Mouse (Mus musculus): Measurements from ENCODE around the gene P4htm. TPM values are rescaled to one million over a fixed set of nuclear protein-coding genes. Genes with fewer than 3 reads are reported as not detected.
"Not testable (repeated sequence)": the region's sequence is repeated elsewhere in the genome, so short reads cannot be mapped to it uniquely, and the experiment has no call there.

The P4htm gene
- polyA plus RNA-seq (2017; shearing (Covaris generic)) = 10 to 100 TPM in 1 of 2 experiments, 1 to 10 TPM in 1; 7.8 to 15.5 TPM

DNA sequence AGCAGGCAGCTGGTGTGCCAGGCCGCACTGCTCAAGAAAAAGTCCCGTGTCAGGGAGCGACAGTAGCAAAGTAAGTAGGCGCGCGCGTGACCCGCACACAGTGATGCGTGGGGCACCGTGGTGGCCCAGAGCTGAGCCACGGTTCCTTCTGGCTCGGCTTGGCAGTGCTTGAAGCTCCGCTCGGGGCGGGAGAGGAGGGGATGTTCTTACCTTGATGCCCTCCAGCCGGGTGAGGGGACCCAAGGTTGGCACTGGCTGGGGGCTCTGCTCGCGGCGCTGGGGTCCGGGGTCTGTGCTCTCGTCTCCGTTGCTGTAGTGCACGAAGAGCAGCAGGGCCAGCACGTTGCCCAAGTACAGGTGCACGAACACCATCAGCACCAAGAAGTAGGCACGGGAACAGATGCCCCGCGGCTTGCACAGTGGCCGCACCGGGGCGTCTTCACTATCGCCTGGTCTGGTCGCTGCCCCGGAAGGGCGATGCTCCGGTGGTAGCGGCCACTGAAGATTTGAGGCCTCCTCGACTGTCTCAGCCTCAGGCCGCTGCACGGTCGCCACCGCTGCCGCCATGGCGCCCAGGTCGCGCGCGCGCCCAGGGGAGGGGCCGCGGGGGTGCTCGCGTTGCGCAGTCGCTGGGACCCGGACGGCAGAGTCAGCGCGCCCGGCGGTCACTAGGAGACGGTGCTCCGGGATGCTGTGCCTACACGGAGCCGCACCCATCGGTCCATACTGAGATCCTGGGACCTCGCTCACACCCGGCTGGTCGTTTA lies at the start of gene P4htm:
Gene P4htm, minus strand, starts transcription at position 670 of the 767 bp plus-strand sequence.
- ATAC-seq = peak; percentile 91

DNA sequence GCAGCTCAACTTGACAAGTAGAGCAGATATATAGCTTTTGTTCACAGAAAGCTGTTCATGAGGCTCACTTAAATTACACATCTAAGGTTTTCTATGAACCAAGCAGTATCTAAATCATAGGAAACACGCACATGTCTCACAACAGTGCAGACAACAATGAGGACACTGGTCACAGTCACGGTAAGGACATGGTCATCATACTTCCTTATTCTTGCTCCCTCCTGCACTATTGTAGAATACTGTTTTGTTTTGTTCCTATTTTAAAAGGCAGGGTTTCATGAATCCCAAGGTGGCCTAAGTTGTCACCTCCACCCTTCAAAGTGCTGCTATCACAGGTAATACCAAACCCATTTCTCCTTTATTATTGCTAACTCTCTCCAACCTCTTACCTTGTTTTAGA lies 42.4 kb upstream of the P4htm start:
- no peak for ATAC-seq

DNA sequence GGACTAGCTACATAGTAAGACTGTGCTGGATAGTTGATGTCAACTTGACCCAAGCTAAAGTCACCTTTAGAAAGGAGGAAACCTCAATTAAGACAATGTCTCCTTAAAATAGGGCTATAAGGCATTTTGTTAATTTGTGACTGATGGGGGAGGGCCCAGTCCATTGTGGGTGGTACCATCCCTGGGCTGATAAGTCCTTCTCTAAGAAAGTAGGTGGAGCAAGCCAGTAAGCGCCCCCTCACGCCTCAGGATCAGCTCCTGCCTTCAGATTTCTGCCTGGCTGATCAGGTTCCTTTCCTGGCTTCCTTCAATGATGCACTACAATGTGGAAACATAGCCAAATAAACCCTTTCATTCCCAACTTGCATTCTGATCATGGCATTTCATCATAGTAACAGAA lies 37.9 kb upstream of the P4htm start:
- no peak for ATAC-seq

DNA sequence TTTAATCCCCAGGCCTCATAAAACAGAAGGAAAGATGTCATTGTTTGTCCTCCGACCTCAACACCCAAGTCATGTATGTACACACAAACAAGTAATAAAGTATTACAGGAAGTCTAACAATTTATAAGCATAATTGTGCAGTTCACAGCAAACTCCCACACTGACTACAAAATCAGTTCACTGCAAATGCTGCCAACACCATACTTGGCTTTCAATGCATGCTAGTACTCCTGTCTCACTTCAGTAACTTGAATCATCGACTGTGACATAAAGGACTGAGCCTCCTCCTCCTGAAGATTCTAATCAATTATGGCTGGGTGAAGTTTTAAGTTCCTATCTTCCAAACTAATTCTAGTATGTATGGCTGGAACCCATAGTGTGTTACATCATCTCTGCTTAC lies 36.4 kb upstream of the P4htm start:
- no peak for ATAC-seq

DNA sequence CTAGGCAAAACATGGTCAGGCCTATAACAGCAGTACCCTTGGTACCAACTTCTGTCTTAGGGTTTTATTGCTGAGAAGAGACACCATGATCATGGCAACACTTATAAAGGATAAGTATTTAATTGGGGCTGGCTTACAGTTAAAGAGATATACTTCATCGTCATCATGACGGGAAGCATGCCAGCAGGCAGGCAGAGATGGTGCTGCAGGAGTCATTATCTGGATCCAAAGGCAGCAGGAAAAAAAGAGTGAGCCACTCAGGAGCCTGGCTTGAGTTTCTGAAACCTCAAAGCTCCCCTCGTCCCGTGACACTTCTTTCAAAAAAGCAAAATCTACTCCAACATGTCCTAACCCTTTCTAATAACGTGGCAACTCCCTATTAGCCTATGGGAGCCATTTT lies 34.9 kb upstream of the P4htm start:
- ATAC-seq = no peak

DNA sequence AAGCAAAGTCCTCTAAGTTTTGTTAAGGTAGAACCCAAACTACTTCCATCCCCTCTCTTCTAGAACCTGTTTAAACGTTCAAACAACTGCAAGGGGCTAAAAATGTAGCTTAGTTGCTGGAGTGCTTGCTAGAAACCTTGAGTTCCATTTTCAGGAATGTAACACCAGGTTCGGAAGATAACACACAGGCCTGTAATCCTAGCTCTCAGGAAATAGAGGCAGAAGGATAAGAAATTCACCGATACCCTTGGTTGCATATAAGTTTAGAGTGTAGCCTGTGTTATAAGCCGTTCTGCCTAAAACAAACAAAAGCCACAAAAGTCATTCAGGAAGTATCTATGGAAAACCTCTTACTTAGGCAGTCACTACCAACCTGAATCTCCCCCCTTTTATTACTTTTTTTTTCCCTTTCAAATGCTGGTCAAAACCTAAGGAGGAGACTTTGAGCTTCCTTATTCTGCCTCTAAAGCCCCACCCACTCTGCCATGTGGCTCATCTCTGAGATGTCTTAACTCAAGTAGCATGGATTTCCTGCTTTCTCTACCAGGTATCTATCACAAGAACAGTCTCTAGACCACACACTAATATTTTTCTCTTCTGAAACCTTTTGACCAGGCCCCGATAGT lies 34.3 kb upstream of the P4htm start:
- ATAC-seq = no peak

DNA sequence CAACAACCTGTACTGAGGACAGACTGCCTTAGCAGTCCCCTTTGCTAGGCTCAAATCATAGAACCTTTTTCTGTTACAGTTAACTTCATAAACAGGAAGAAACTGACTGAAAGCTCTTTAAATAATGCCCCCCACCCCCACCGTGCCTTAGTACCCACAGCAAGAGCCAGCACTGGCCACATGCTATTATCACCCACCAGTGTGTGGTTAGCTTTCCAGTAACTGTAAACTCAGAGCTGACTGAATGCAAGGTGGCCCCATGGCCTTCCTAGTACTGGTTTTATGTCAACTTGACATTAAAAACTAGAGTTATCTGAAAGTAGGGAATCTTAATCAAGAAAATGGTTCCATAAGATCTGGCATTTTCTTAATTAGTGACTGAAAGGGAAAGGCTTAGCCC lies 33.2 kb upstream of the P4htm start:
- no peak for ATAC-seq

DNA sequence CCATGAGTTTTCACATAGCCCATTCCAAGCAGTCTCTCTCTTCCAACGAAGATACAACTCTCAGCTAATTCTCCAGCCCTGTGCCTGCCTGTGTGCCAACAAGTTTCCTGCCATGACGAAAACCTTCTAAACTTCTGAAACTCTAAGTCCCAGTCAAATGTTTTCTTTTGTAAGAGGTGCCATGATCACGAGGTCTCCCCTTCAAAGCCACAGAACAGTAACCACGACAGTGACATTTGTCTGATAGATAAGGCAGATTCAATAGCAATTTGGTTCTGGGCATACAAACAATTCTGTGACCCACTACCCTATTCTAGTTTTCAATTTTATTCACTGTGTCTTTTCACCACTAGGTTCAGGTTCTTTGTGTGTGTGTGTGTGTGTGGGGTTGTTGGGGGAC lies 30.7 kb upstream of the P4htm start:
- ATAC-seq = no peak

DNA sequence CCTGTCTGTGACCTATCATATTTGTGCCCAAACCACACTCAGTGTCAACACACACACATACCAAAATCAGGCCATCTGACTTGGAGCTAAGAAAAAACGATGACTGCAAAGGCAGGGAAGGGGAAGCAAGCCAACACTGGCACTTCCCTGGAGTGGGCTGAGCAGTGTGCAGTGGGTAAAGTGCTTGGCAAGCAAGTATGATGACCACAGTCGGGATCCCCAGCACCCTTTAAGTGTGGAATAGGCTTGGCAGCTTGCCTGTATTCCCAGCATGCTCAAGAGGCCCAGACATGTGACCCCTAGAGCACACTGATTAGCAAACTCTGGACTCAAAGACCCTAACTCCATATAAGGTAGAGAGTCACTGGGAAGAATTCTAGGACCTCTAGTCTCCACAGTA lies 29.0 kb upstream of the P4htm start:
- ATAC-seq = no peak

DNA sequence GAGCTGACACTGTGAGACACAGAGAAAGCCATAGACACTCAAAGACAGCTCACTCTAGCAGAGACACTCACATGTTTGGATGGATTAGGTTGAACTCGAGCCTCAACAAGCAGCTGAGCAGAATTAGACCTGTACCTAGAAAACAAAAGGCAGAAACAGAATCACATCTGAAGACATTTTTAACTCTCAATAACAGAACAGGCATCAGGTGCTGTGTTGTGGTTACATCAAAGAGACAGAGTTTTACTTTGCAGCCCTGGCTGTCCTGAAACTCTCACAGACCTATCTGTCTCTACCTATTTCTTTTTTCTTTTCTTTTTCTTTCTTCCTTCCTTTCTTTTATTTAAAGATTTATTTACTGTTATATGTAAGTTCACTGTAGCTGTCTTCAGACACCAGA lies 19.8 kb upstream of the P4htm start:
- ATAC-seq = no peak

DNA sequence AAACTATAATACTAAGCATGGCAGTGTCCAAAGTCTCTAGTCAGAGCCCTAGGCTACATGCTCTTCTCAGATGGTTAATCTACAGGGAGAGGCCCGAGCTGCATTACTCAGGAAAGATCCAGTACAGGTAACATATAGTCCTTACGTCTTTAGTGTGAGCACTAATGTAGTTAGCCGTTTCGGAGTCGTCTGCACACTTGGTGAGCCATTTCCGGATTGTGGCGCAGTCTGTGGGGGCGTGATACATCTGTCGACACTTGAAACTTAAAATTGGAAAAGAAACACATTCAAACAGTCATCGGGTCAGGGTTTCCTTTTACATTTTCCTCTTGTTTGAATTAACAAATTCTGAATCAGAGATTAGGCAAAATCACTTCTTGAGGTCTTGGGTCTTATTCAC lies 14.0 kb upstream of the P4htm start:
- no peak for ATAC-seq

DNA sequence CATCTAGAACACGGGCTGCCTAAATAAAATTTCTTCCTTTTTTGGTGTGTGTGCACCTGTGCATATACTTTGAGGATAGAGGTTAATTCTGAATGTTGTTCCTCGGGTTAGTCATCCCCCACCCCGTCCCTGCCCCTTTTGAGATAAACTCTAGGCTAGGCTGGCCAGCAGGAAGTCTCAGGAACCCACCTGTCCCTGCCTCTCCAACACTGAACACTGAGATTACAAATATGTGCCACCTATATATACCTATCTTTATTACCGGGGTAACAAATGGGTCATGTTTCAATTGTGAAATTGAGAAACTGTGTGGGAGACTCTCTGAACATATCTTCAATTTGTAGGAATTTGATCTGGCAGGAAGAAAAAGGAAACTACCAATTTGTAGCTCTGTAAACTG lies 11.4 kb upstream of the P4htm start:
- ATAC-seq = no peak

DNA sequence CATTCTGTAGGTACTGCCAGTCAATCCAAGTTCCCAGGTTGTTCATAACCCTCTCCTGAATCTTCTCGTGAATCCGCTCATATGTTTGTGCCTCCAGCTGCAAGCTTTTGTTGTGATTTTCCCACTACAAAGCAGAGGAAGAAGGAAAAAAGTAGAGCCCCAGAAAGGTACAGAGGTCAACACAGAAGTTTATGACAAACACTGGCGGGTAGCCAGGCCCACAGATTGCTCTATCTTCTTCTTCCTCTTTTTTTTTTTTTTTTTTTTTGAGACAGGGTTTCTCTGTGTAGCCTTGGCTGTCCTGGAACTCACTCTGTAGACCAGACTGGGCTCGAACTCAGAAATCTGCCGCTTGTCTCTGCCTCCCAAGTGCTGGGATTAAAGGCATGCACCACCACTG lies 10.5 kb upstream of the P4htm start:
- ATAC-seq = not testable (repeated sequence)

DNA sequence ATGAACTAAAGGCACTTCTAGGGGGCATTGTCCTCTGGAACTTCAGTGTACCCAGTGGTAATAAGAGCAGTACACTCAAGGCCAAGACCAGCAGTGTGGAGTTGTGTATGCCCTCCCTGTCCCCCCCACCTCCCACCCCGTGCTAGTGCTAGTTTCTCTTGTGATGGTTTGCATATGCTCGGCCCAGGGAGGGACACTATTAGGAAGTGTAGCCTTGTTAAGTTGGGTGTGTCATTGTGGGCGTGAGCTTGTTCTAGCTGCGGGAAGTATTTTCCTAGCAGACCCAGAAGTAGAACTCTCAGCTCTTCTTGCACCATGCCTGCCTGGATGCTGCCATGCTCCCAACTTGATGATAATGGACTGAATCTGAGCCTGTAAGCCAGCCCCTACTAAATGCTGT lies 4.5 kb upstream of the P4htm start:
- no peak for ATAC-seq

DNA sequence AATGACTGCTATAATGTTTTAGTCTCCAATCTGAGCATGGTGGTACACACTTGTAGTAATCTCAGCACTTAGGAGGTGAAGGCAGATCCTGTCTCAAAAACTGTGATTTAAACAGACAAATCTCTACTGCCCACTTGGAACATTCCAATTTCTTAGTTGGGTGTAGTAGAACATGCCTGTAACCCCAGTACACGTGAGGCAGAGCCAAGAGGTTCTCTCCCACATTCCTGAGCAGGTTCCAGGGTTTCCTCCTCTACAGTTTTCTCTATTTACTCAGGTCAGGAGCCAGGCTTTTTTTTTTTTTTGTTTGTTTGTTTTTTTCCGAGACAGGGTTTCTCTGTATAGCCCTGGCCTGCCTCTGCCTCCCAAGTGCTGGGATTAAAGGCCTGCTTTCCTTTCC lies 2.5 kb upstream of the P4htm start:
- ATAC-seq = no peak

DNA sequence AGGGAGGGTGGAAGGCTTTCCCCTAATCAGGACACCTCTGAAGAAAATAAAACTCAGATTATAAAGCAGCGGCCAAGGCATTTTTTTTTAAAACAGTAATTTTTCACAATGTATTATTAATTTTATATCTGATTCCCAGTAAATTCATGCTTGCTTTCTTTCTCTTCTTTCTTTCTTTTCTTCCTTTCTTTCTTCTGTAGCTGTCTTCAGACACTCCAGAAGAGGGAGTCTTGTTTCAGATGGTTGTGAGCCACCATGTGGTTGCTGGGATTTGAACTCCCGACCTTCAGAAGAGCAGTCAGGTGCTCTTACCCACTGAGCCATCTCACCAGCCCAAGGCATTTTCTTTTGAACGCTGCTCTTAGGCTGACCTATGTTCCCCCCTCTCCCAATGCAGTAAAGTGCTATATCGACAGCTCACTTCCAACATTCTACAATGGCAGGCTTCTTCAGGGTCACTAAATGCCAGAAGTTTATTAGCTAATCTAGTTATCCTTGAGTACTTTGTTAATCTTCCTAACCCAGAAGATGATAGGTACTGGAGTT lies 1.6 kb upstream of the P4htm start:
- ATAC-seq = no peak

DNA sequence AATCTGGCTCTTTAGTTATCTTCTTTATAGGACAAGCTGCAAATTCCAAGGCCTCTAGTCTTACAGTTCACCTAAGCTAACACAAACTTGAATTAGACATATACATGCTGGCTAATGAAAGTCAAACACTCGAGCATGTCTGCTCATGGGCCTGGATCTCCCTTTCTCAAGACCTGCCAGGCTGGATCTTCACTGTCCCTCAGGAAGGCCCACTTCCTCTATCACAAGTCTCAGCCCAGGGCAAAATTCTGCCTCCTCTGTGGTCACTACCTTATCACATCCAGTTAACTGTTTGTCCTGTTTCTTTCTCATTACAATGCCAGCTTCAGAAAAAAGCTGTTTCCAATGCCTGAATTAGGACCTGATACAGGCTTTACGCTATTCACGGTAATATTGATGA lies 3.1 kb downstream of the P4htm start:
- no peak for ATAC-seq

DNA sequence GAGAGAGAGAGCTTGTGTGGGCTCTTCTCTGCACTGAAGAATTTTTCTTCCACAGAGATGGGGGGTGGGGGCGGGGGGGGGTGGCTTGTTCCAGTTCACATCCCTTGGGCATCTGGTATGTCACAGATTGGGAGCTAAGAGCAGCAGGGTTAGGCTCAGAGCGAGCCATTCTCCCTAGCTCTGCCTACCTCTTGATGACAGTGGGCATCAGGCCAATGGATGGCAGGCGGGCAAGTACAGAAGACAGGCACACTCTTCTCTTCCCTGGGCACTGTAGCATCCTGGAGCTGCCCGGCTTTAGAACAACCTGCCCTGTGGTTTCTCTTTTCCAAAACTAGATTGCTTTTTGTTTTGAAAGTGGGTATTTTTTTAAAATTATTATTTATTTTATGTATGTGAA lies 6.0 kb downstream of the P4htm start:
- ATAC-seq = no peak

DNA sequence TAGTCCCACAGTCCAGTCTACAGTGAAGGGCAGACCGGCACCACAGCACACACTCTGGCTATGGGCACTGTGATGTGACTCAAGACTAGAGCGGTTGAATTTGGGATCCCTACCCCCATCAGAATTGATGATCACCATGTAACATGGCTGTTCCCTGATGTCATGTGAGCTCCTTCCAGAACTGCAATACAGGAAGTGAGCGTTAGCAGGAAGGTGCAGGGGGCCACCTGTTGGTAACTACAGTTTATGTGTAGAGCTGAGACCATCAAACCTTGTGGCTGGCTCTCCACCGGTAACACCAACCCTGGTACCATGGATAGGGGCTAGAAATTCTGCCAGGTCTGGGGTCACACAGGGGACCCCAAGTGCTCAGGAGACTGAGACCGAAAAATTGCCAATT lies 8.2 kb downstream of the P4htm start:
- ATAC-seq = peak; percentile 51

DNA sequence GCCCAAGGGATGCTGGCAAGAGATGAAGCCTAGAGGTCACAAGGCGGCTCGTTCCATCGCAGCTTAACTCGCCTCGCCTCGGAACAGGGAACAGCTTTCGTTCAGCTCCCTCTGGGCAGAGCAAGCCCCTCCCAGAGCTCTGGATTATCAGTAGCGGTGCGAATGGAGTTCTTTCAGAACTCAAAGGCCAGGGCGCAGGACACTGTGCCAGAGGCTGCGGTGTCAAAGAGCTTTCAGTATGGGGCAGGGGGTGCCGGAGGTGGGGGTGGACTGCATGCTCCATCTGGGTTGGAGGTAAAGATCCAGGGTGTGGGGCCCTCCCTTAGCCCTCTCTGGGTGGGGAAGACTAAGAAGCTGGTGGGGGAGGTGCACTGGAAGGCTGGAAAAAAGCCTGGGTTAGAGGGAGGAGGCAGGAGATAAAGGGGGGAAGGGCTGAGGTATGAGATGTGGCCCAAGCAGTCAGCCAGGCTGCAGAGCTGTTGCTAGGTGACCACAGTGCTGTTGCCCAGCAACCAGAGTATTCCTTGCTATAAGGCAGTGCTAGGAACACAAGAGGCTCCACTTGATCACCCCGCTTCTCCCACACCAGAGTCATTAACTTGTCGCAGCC lies 9.8 kb downstream of the P4htm start:
- no peak for ATAC-seq

DNA sequence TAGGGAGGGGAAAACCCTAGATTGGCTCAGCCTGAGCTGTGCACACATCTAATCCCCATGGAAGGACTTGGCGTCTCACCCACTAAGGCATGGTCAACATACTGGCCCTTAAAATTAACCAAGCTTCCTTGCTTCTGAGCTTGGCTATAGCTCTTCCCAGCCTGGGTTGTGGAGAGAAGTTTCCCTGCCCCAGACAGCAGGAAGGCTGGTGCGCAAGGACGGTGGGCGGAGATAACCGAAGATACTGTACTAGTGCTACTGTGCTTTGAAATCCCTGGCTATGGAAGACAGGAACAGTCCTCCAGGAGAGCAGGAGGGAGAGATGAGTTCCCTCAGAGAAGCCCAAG lies 18.1 kb downstream of the P4htm start:
- ATAC-seq = no peak

DNA sequence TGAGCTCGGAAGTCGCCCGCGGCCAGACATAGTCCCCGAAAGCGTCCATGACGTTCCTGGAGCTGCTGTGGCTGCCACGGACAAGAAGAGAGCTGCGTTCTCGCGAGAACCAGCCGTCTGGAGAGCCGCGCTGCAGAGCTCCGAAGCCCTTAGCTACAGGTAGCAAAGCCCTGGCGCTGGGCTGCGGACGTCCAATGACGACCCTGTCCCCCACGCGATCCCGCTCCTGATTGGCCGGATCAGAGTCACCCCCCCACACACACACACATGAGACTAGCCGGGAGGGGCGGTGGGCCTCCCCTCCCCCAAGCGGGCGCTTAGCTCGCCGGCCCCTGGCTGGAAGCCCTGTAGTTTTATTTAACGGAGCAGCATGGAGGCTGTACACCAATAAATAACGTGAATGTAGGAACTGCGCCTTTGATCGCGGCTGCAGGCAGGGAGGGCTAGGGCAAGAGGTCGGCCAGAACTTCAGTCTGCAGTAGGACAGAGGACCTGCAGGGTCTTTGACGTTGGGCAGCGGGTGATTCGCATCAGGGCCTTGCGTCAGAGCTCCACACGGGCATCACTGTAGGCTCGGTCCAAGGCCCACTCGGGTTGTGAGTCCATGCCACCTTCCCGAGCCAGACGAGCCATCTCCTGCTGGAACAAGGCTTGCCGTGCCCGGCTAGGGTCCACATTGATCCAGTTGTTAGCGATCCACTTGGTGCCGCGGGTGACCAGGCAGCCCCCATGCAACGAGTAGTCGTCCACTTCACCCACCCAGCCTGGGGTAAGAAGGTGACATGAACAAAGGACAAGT lies 18.7 kb downstream of the P4htm start, which contains the start of gene Wdr6:
Gene Wdr6, minus strand, starts transcription at position 195 of the 799 bp plus-strand sequence.
- peak; percentile 97 for ATAC-seq

DNA sequence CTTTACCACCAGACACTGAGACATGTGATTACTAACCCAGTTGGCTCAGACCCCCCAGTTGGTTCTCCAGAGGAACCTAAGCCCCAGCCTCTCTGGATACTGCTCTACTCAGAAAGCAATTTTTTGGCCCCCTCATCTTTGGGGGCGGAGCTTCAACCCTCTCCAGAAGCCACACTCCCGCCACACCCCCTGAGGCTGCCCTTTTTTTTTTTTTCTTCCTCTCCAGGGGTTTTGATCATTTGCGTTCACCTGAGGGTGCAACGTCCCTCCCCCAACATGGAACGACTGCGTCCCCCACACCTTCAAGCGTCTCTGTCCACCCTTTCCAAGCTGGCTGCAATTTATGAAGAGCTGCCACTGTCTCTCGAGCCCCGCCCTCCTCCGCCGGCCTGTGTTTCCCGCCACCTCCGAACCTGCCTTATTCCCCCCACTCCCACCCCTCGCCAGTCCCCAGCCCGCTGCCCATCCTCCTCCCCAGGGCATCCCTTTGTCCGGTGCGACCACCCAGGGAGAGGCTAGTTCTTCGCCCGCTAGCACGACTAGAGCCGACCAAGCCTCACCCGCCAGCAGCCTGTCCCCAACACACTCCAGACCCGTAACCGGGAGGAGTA lies 19.4 kb downstream of the P4htm start:
- no peak for ATAC-seq
